ENCODE assay signal across 8 mouse cellular contexts in the genomic region with DNA sequence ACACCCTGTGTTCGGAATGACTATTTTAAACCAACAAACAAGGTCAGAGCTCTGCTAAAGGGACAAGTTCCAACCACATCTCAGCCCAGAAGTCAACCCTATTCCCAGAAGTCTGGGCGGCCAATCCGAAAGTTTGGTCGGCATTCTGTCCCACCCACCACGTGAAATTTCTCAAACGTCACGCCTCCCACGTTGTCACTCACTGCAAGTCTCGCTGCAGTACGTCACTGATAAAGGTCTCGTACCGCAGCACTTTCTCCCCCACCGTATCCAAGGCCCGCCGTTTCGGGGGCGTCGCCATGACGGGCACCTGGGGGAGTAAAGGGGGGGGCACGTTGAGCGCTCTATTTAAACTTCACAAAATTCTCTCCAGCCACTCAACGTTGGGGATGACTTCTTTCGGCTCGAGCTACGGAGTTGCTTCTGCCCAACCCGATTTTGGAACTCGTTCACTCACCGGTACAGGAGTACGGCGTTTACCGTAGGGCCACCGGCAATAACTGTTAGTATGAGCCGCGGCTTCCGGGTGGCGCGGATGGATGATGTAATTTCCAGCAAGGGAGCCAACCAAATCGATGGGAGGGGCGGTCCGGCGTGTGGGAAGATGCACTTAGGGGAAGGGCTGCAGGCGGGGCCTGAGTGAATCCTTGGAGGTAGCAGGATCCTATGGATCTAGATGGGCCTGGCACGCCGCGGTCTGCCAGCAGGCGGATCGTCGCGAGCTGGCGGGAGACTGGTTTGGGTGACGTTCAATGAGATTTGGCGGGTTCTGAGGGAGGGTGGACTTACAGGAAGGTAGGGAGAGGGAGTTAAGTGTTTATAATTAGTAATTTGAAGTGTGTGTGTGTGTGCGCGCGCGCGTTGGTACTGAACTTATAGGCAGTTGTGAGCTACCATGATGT. TPM values are rescaled to one million over a fixed set of nuclear protein-coding genes. Genes with fewer than 3 reads are reported as not detected.
DNase-seq lines count a peak whose midpoint lies in the region; ATAC-seq and TF ChIP-seq lines count a peak whose summit lies in the region.

A gene (minus strand): TSS at position 541 of the 902 bp plus-strand sequence.

- peak within 1 kb of the TSS; percentile 65 for H3K27ac ChIP-seq in bone marrow, adult 2 months (ENCODE audit: control insufficient read depth, insufficient read depth, low read depth, low read length, poor library complexity)
- peak within 1 kb of the TSS; percentile 85 for H3K27ac ChIP-seq in embryonic facial prominence, embryonic 15.5 days (replicated peaks)
- peak within 1 kb of the TSS; percentile 85 for H3K27ac ChIP-seq in kidney, embryonic 15.5 days

- WGBS in bone marrow, adult 2 months: 13% methylated on average over 57 of the region's 57 CpGs
- WGBS in embryonic facial prominence, embryonic 15.5 days: 20% methylated on average over 57 of the region's 57 CpGs
- WGBS in kidney, embryonic 15.5 days: 20% methylated on average over 57 of the region's 57 CpGs

- H3K4me2 ChIP-seq in embryonic facial prominence, embryonic 15.5 days (replicated peaks): peak within 1 kb of the TSS; percentile 39
- H3K4me2 ChIP-seq in kidney, embryonic 15.5 days: peak within 1 kb of the TSS; percentile 53

- no peaks in the 10 kb centered on the region for H3K9me3 ChIP-seq in embryonic facial prominence, embryonic 15.5 days (replicated peaks)
- no peaks in the 10 kb centered on the region for H3K9me3 ChIP-seq in kidney, embryonic 15.5 days (replicated peaks)

- TF ChIP-seq POLR2A in bone marrow, adult 2 months (IDR thresholded peaks at IDR 0.05; ENCODE audit: borderline replicate concordance, control insufficient read depth, low read depth, low read length): no peak

- H3K27me3 ChIP-seq in embryonic facial prominence, embryonic 15.5 days: no peaks in the 10 kb centered on the region
- H3K27me3 ChIP-seq in kidney, embryonic 15.5 days: no peaks in the 10 kb centered on the region

- TF ChIP-seq CTCF in bone marrow, adult 2 months (IDR thresholded peaks at IDR 0.05; ENCODE audit: control insufficient read depth, insufficient read depth, low read length): no peak

- peak; percentile 95 for DNase-seq in 416B (ENCODE audit: low read depth)
- peak; percentile 81 to 88 for DNase-seq in heart, adult 9 months (ENCODE audit: low spot score in 2 of 2)
- DNase-seq in liver: peak; percentile 90
- peak; percentile 84 to 87 for DNase-seq in spleen, postnatal 4 days (ENCODE audit: low spot score in 2 of 2)

- peak within 1 kb of the TSS; percentile 66 for H3K4me3 ChIP-seq in bone marrow, adult 2 months (replicated peaks; ENCODE audit: control insufficient read depth, low read depth, low read length)
- H3K4me3 ChIP-seq in embryonic facial prominence, embryonic 15.5 days (replicated peaks): peak within 1 kb of the TSS; percentile 55
- H3K4me3 ChIP-seq in kidney, embryonic 15.5 days (replicated peaks): peak within 1 kb of the TSS; percentile 60

- peak; percentile 94 for ATAC-seq in embryonic facial prominence, embryonic 15.5 days (ENCODE audit: insufficient number of reproducible peaks, low FRiP score, low TSS enrichment, low read depth)
- peak; percentile 99 for ATAC-seq in kidney, embryonic 15.5 days (replicated peaks; ENCODE audit: low FRiP score)
- peak; percentile 95 for ATAC-seq in monocyte, adult 5-6 weeks (replicated peaks; ENCODE audit: insufficient number of reproducible peaks, low FRiP score, low TSS enrichment, poor library complexity, severe bottlenecking)

- no peaks in the 10 kb centered on the region for H3K36me3 ChIP-seq in embryonic facial prominence, embryonic 15.5 days
- peaks cover 9% of the 10 kb centered on the region; the same call in 1 of the 2 replicates for H3K36me3 ChIP-seq in kidney, embryonic 15.5 days

- H3K9ac ChIP-seq in embryonic facial prominence, embryonic 15.5 days: peak within 1 kb of the TSS; percentile 33; the same call in 1 of the 2 replicates
- H3K9ac ChIP-seq in kidney, embryonic 15.5 days: peak within 1 kb of the TSS; percentile 48

- no peaks in the 10 kb centered on the region; the same call in 1 of the 2 replicates for H3K4me1 ChIP-seq in bone marrow, adult 2 months (ENCODE audit: control insufficient read depth, insufficient read depth, low read length)
- no peaks in the 10 kb centered on the region for H3K4me1 ChIP-seq in embryonic facial prominence, embryonic 15.5 days
- H3K4me1 ChIP-seq in kidney, embryonic 15.5 days: peaks cover 3% of the 10 kb centered on the region; the same call in 1 of the 2 replicates

RNA-seq across cellular contexts. Expression of the gene that starts here (rescaled TPM):
- polyA plus RNA-seq in bone marrow, adult 2 months (2011; ENCODE audit: insufficient read depth, insufficient read length, low replicate concordance, missing spikeins): 32.4 and 51.5 TPM in 2 replicates
- 52.2 and 56.1 TPM in 2 replicates for polyA plus RNA-seq in embryonic facial prominence, embryonic 15.5 days (2015; fragmentation: Nextera tagmentation; extraction: Ambion mirVana)
- 59.7 and 62.0 TPM in 2 replicates for polyA plus RNA-seq in kidney, embryonic 15.5 days (2015; fragmentation: Nextera tagmentation; extraction: Ambion mirVana)
- total RNA-seq in monocyte, adult 5-6 weeks (2017): 23.6 to 31.9 TPM (median 26.4 TPM) in 3 replicates

Comparison
In these comparisons a context has a peak if more than half of its experiments do, and no peak if none do; other contexts are left out.
1. Peak in every context shown above with its lines: DNase-seq, ATAC-seq, H3K4me3 ChIP-seq and H3K27ac ChIP-seq.